Mouse (Mus musculus): ENCODE results near the gene Zfp708. TPM values are rescaled to one million over a fixed set of nuclear protein-coding genes. Genes with fewer than 3 reads are reported as not detected.

The Zfp708 gene
- polyA plus RNA-seq, 1 experiment from 2014 or later: 11.5 TPM

DNA sequence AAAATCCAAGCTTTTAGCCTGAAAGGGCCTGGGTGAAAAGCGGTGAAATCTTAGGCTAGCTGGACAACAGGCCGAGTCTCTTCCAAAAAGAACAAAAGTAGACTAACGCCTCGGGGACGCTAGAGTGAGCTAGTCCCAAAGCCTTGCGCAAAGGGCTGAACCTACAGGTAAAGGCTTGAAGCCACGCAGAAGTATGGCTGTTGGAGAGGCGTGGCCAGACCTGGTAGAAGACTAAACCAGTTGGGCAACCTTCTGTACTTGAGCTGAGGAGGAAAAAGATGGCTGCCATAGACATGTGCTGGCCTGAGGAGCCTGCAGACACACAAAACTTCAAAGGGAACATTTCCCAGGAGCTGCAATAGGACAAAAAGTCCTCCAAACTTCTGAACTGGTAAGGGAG lies 32.4 kb downstream of the Zfp708 start:
- Histone ChIP-seq H3K9me3 (replicated peaks; ENCODE audit: control insufficient read depth, low read length) (no peaks in the 10 kb centered on the region), H3K27me3 (ENCODE audit: control insufficient read depth, insufficient read depth, low read length) (no peaks in the 10 kb centered on the region), H3K4me2 (ENCODE audit: low read depth, low read length) (no peak overlapping the region), H3K9ac (replicated peaks; ENCODE audit: low read length) (no peak overlapping the region), H3K4me1 (ENCODE audit: control insufficient read depth, insufficient read depth, low read length) (no peaks in the 10 kb centered on the region), H3K36me3 (replicated peaks; ENCODE audit: control insufficient read depth, insufficient read depth, low read depth, low read length) (peaks cover 9% of the 10 kb centered on the region), H3K4me3 (ENCODE audit: low read depth, low read length) (no peak overlapping the region), H3K27ac (replicated peaks; ENCODE audit: low read depth, low read length) (no peak overlapping the region)
- ATAC-seq (replicated peaks; ENCODE audit: insufficient number of reproducible peaks, low FRiP score, low TSS enrichment, low read depth) (no peak), DNase-seq (ENCODE audit: low spot score) (no peak)
- 87% methylated on average over 8 of the region's 8 CpGs for WGBS

- Histone ChIP-seq H3K36me3 (replicated peaks; ENCODE audit: control insufficient read depth, insufficient read depth, low read depth, low read length) (no peaks in the 10 kb centered on the region), H3K4me3 (ENCODE audit: low read depth, low read length) (no peak overlapping the region), H3K27me3 (ENCODE audit: control insufficient read depth, insufficient read depth, low read length) (no peaks in the 10 kb centered on the region), H3K27ac (replicated peaks; ENCODE audit: low read depth, low read length) (no peak overlapping the region), H3K9ac (replicated peaks; ENCODE audit: low read length) (no peak overlapping the region), H3K9me3 (replicated peaks; ENCODE audit: control insufficient read depth, low read length) (no peaks in the 10 kb centered on the region), H3K4me1 (ENCODE audit: control insufficient read depth, insufficient read depth, low read length) (no peaks in the 10 kb centered on the region), H3K4me2 (ENCODE audit: low read depth, low read length) (no peak overlapping the region)
- no peak for DNase-seq (ENCODE audit: low spot score)
- ATAC-seq (replicated peaks; ENCODE audit: insufficient number of reproducible peaks, low FRiP score, low TSS enrichment, low read depth): no peak
- 59% methylated on average over 7 of the region's 7 CpGs for WGBS
Measured at GRCm38 (mm10) chr13:67062427-67062826, 35.3 kb downstream of the Zfp708 start.

GRCm38 (mm10) chr13:67060786-67061358 lies 36.9 kb downstream of the Zfp708 start, which contains the start of gene Zfp712:
Zfp712 (minus strand) TSS chr13:67061170.
- DNase-seq (ENCODE audit: low spot score): peak; percentile 94
- H3K4me2 ChIP-seq (ENCODE audit: low read depth, low read length): peak within 1 kb of the TSS; percentile 64
- H3K9ac ChIP-seq (replicated peaks; ENCODE audit: low read length): peak within 1 kb of the TSS; percentile 70
- ATAC-seq (replicated peaks; ENCODE audit: insufficient number of reproducible peaks, low FRiP score, low TSS enrichment, low read depth): peak; percentile 97
- H3K4me3 ChIP-seq (ENCODE audit: low read depth, low read length): peak within 1 kb of the TSS; percentile 69
- no peaks in the 10 kb centered on the region for H3K36me3 ChIP-seq (replicated peaks; ENCODE audit: control insufficient read depth, insufficient read depth, low read depth, low read length)
- H3K27me3 ChIP-seq (ENCODE audit: control insufficient read depth, insufficient read depth, low read length): no peaks in the 10 kb centered on the region
- no peaks in the 10 kb centered on the region; the same call in 1 of the 2 replicates for H3K9me3 ChIP-seq (replicated peaks; ENCODE audit: control insufficient read depth, low read length)
- H3K27ac ChIP-seq (replicated peaks; ENCODE audit: low read depth, low read length): peak within 1 kb of the TSS; percentile 47; the same call in 1 of the 2 replicates
- no peaks in the 10 kb centered on the region for H3K4me1 ChIP-seq (ENCODE audit: control insufficient read depth, insufficient read depth, low read length)
- WGBS: under 1% methylated on average over 27 of the region's 27 CpGs

DNA sequence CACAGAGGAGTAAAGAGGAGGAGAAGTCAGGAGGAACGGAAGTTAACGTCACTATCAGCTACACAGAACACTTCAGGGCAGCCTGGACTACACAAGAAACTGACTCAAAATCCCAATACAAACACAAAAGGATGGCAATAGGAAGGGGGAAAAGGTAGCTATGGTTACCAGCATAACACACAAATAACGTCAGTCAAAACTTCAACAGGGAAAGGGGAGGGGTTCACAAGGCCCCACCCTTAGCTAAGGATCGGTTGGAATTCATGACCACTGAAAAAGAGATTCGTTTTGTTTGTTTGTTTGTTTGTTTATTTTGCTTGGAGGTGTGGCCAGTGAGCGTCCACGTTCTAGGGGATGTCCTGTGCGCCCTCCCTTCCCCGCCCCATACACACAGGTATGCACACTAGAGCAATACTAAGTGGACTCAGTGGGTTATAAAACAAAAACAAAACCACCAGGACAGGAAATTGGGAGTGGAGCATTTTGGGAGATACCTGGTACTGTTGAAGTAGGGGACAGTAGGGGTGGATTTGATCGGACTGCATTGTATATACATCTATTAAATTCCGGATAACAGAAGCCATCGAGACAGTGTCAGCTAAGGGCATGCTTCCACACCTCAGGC lies 37.5 kb downstream of the Zfp708 start:
- H3K9ac ChIP-seq (replicated peaks; ENCODE audit: low read length): peak overlapping the region; percentile 70
- WGBS: 4% methylated on average over 12 of the region's 12 CpGs
- no peaks in the 10 kb centered on the region; the same call in 1 of the 2 replicates for H3K9me3 ChIP-seq (replicated peaks; ENCODE audit: control insufficient read depth, low read length)
- no peaks in the 10 kb centered on the region for H3K27me3 ChIP-seq (ENCODE audit: control insufficient read depth, insufficient read depth, low read length)
- H3K36me3 ChIP-seq (replicated peaks; ENCODE audit: control insufficient read depth, insufficient read depth, low read depth, low read length): no peaks in the 10 kb centered on the region
- peak overlapping the region; percentile 47; the same call in 1 of the 2 replicates for H3K27ac ChIP-seq (replicated peaks; ENCODE audit: low read depth, low read length)
- H3K4me2 ChIP-seq (ENCODE audit: low read depth, low read length): peak overlapping the region; percentile 64
- no peaks in the 10 kb centered on the region for H3K4me1 ChIP-seq (ENCODE audit: control insufficient read depth, insufficient read depth, low read length)
- ATAC-seq (replicated peaks; ENCODE audit: insufficient number of reproducible peaks, low FRiP score, low TSS enrichment, low read depth) (peak; percentile 61), DNase-seq (ENCODE audit: low spot score) (no peak)
- H3K4me3 ChIP-seq (ENCODE audit: low read depth, low read length): peak overlapping the region; percentile 69

Other genes starting within 250 kb of the Zfp708 start
- gene Gm10767, start 193.1 kb downstream of the Zfp708 start, polyA plus RNA-seq (2014; fragmentation: Nextera tagmentation; extraction: Ambion mirVana): 1.0 and 1.8 TPM in 2 replicates
- 5.0 and 5.6 TPM in 2 replicates for gene Zfp712, start 36.8 kb downstream of the Zfp708 start, polyA plus RNA-seq (2014; fragmentation: Nextera tagmentation; extraction: Ambion mirVana)
- gene Gm28557, start 10.6 kb upstream of the Zfp708 start, polyA plus RNA-seq (2014; fragmentation: Nextera tagmentation; extraction: Ambion mirVana): 2.1 and 3.2 TPM in 2 replicates
- 0.24 and 0.39 TPM in 2 replicates for gene Rslcan18, start 18.3 kb upstream of the Zfp708 start, polyA plus RNA-seq (2014; fragmentation: Nextera tagmentation; extraction: Ambion mirVana)
- gene Zfp759, start 23.7 kb upstream of the Zfp708 start, polyA plus RNA-seq (2014; fragmentation: Nextera tagmentation; extraction: Ambion mirVana): 2.7 and 3.8 TPM in 2 replicates
- 6.7 and 7.7 TPM in 2 replicates for gene Rsl1, start 75.2 kb upstream of the Zfp708 start, polyA plus RNA-seq (2014; fragmentation: Nextera tagmentation; extraction: Ambion mirVana)
- 2.6 and 2.8 TPM in 2 replicates for gene Zfp455, start 96.5 kb upstream of the Zfp708 start, polyA plus RNA-seq (2014; fragmentation: Nextera tagmentation; extraction: Ambion mirVana)
- 2.1 and 2.9 TPM in 2 replicates for gene Zfp458, start 180.5 kb upstream of the Zfp708 start, polyA plus RNA-seq (2014; fragmentation: Nextera tagmentation; extraction: Ambion mirVana)
- gene Zfp457, start 208.5 kb upstream of the Zfp708 start, polyA plus RNA-seq (2014; fragmentation: Nextera tagmentation; extraction: Ambion mirVana): 0.53 and 0.66 TPM in 2 replicates
- gene Zfp595, start 234.6 kb upstream of the Zfp708 start, polyA plus RNA-seq (2014; fragmentation: Nextera tagmentation; extraction: Ambion mirVana): 3.2 and 3.3 TPM in 2 replicates